Mouse (Mus musculus): ENCODE measurements around the gene Fbxl19. TPM values are rescaled to one million over a fixed set of nuclear protein-coding genes. Genes with fewer than 3 reads are reported as not detected.
A peak's percentile ranks its signal among the peaks of the same experiment; 100 is the strongest.
"Not testable (repeated sequence)": the region's sequence is repeated elsewhere in the genome, so short reads cannot be mapped to it uniquely, and the experiment has no call there.

The Fbxl19 gene
- polyA plus RNA-seq, 1 experiment from 2014 or later = 2.9 TPM

DNA sequence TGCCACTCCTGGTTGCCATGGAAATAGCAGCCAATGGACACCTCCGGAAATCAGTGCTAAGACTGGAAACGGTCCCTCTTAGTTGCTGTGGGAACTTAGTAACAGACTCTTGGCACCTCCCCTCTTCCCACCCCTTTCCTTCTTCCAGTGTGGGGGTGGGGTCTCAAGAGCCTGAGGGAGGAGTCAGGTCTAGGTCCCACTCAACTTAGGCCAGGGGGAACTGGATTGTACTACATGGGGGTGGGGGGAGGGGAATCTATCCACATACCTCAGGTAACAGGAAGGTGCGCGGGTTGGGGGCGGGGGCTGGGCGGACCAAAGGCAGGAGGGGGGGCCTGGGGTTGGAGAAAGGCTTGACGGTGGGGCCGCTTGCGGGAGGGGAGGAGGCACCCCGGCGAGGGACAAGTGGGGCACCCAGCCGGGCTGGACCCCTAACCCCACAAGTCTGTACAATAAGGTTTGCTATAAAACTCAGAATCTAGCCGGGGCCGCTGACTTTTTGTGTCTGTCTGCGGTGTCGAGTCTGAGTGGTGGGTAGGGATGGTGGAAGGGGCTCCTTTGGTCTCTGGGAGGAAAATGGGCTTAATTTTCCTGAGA lies 24.8 kb downstream of the Fbxl19 start:
- Histone ChIP-seq H3K27ac (replicated peaks) (peak overlapping the region; percentile 97), H3K9me3 (replicated peaks) (no peaks in the 10 kb centered on the region), H3K4me2 (peak overlapping the region; percentile 93), H3K4me1 (replicated peaks) (peaks cover 78% of the 10 kb centered on the region), H3K27me3 (no peaks in the 10 kb centered on the region), H3K36me3 (replicated peaks) (peaks cover 2% of the 10 kb centered on the region; the same call in 1 of the 2 replicates), H3K9ac (peak overlapping the region; percentile 79), H3K4me3 (replicated peaks) (peak overlapping the region; percentile 72)
- 1% methylated on average over 16 of the region's 16 CpGs for WGBS (ENCODE audit: insufficient replicate concordance)
- peak; percentile 5; the same call in 1 of the 2 replicates for ATAC-seq (ENCODE audit: insufficient read depth)

- no peaks in the 10 kb centered on the region for H3K27me3 ChIP-seq
- H3K9me3 ChIP-seq (replicated peaks) = no peaks in the 10 kb centered on the region
- no peaks in the 10 kb centered on the region; the same call in 1 of the 2 replicates for H3K36me3 ChIP-seq (replicated peaks)
- H3K27ac ChIP-seq (replicated peaks) = peak within 1 kb of the TSS; percentile 97
- H3K4me3 ChIP-seq (replicated peaks) = peak within 1 kb of the TSS; percentile 72
- peak; percentile 16 for ATAC-seq (ENCODE audit: insufficient read depth)
- peaks cover 84% of the 10 kb centered on the region for H3K4me1 ChIP-seq (replicated peaks)
- peak within 1 kb of the TSS; percentile 79 for H3K9ac ChIP-seq
- 0% methylated on average over 24 of the region's 24 CpGs for WGBS (ENCODE audit: insufficient replicate concordance)
- H3K4me2 ChIP-seq = peak within 1 kb of the TSS; percentile 93
Measured at GRCm38 (mm10) chr7:127769651-127770038, 25.3 kb downstream of the Fbxl19 start, which contains the start of gene Orai3. Gene Orai3, plus strand, starts transcription at chr7:127769815.

- peaks cover 86% of the 10 kb centered on the region for H3K4me1 ChIP-seq (replicated peaks)
Measured at GRCm38 (mm10) chr7:127770039-127770905, 25.9 kb downstream of the Fbxl19 start.

GRCm38 (mm10) chr7:127771262-127771661 lies 26.9 kb downstream of the Fbxl19 start:
- Histone ChIP-seq H3K4me1 (replicated peaks) (peaks cover 86% of the 10 kb centered on the region), H3K4me3 (replicated peaks) (0 out of 2 replicates have a peak overlapping the region, but pooled peaks have one; percentile 72), H3K4me2 (peak overlapping the region; percentile 93), H3K27me3 (no peaks in the 10 kb centered on the region), H3K9ac (no peak overlapping the region), H3K27ac (replicated peaks) (peak overlapping the region; percentile 97), H3K36me3 (replicated peaks) (no peaks in the 10 kb centered on the region; the same call in 1 of the 2 replicates), H3K9me3 (replicated peaks) (no peaks in the 10 kb centered on the region)
- ATAC-seq (ENCODE audit: insufficient read depth) = no peak
- 37% methylated on average over 5 of the region's 5 CpGs for WGBS (ENCODE audit: insufficient replicate concordance)

More at GRCm38 (mm10) chr7:127770039-127770905, 25.9 kb downstream of the Fbxl19 start:
- peak overlapping the region; percentile 72 for H3K4me3 ChIP-seq (replicated peaks)
- H3K27me3 ChIP-seq = no peaks in the 10 kb centered on the region
- no peak for ATAC-seq (ENCODE audit: insufficient read depth)
- H3K9me3 ChIP-seq (replicated peaks) = no peaks in the 10 kb centered on the region
- H3K4me2 ChIP-seq = peak overlapping the region; percentile 93
- peak overlapping the region; percentile 79 for H3K9ac ChIP-seq
- H3K36me3 ChIP-seq (replicated peaks) = no peaks in the 10 kb centered on the region; the same call in 1 of the 2 replicates
- WGBS (ENCODE audit: insufficient replicate concordance) = 1% methylated on average over 27 of the region's 27 CpGs
- peak overlapping the region; percentile 97 for H3K27ac ChIP-seq (replicated peaks)

- H3K36me3 ChIP-seq (replicated peaks) = no peaks in the 10 kb centered on the region; the same call in 1 of the 2 replicates
- WGBS (ENCODE audit: insufficient replicate concordance) = 38% methylated on average over 3 of the region's 3 CpGs
- H3K27ac ChIP-seq (replicated peaks) = no peak overlapping the region; the same call in 1 of the 2 replicates
- H3K4me2 ChIP-seq = no peak overlapping the region
- ATAC-seq (ENCODE audit: insufficient read depth) = no peak
- H3K4me3 ChIP-seq (replicated peaks) = no peak overlapping the region
- no peak overlapping the region for H3K9ac ChIP-seq
- peaks cover 79% of the 10 kb centered on the region for H3K4me1 ChIP-seq (replicated peaks)
- H3K27me3 ChIP-seq = no peaks in the 10 kb centered on the region
- no peaks in the 10 kb centered on the region for H3K9me3 ChIP-seq (replicated peaks)
Measured at GRCm38 (mm10) chr7:127772080-127772479, 27.7 kb downstream of the Fbxl19 start.

DNA sequence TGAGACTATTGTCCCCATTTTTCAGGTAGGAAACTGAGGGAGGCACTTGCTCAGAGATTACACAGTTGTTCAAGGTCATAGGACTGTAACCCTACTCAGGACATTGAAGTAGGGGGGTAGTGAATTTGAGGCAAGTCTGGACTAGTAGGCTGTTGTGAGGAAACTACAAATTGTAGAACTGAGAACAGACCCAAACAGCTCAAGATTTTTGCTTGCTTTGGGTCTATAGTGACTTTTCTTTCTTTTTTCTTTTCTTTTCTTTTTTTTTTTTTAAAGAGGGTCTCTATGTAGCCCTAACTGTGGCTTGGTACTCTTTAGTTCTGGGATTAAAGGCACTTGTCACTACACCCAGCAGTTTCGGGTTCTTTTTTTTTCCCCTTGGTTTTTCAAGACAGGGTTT lies 28.2 kb downstream of the Fbxl19 start:
- no peaks in the 10 kb centered on the region; the same call in 1 of the 2 replicates for H3K36me3 ChIP-seq (replicated peaks)
- no peak overlapping the region for H3K9ac ChIP-seq
- no peaks in the 10 kb centered on the region for H3K27me3 ChIP-seq
- H3K4me2 ChIP-seq = no peak overlapping the region
- H3K4me3 ChIP-seq (replicated peaks) = no peak overlapping the region
- H3K9me3 ChIP-seq (replicated peaks) = no peaks in the 10 kb centered on the region
- 78% methylated on average over 1 of the region's 1 CpGs for WGBS (ENCODE audit: insufficient replicate concordance)
- H3K27ac ChIP-seq (replicated peaks) = no peak overlapping the region; the same call in 1 of the 2 replicates
- H3K4me1 ChIP-seq (replicated peaks) = peaks cover 74% of the 10 kb centered on the region
- ATAC-seq (ENCODE audit: insufficient read depth) = no peak

DNA sequence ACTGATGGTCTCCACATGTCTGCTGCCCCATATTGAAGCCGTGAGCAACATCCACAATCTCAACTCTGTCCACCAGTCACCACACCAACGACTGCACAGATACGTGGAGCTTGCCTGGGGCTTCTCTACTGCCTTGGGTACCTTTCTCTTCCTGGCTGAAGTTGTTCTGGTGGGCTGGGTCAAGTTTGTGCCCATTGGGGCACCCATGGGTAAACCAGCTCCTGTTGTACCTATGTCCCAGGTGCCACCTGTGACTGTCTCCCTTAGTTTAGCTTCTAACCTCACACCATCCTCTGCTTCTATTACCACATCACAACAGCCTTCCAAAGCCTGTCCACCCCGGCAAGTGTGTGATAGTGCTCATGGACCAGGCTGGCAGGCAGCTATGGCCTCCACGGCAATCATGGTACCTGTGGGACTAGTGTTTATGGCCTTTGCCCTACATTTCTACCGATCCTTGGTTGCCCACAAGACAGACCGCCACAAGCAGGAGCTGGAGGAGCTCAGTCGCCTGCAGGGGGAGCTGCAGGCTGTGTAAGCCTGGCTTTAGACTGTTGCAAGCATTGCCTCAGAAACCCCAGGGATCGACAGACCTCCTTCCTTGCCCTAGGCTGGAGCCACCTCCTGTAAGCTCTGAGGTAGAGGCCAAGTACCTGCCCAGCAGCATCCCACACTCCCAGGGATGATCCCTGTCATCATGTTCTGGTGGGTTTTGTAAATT lies 29.5 kb downstream of the Fbxl19 start:
- H3K9me3 ChIP-seq (replicated peaks) = no peaks in the 10 kb centered on the region
- no peak overlapping the region for H3K27ac ChIP-seq (replicated peaks)
- no peak for ATAC-seq (ENCODE audit: insufficient read depth)
- no peak overlapping the region for H3K9ac ChIP-seq
- no peak overlapping the region for H3K4me3 ChIP-seq (replicated peaks)
- no peaks in the 10 kb centered on the region for H3K27me3 ChIP-seq
- peaks cover 73% of the 10 kb centered on the region for H3K4me1 ChIP-seq (replicated peaks)
- no peak overlapping the region for H3K4me2 ChIP-seq
- whole genome bisulfite sequencing (ENCODE audit: insufficient replicate concordance) = 35% methylated on average over 9 of the region's 9 CpGs
- peaks cover 6% of the 10 kb centered on the region for H3K36me3 ChIP-seq (replicated peaks)

DNA sequence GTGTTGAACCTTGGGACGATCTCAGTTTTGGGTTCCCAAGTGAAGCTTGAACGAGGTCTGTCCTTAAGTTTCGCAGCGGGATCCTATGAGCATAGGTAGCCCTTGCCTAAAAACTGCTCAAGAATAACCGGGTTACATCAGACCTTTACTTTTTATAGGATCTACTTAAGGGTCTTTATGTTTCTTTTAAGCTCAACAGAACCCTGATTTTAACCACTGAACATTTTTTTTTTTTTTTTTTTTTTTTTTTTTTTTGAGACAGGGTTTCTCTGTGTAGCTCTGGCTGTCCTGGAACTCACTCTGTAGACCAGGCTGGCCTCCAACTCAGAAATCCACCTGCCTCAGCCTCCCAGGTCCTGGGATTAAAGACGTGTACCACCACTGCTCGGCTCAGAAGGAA lies 31.5 kb downstream of the Fbxl19 start:
- not testable (repeated sequence) for ATAC-seq (ENCODE audit: insufficient read depth); H3K27me3 ChIP-seq; H3K9me3 ChIP-seq (replicated peaks)
- Histone ChIP-seq H3K27ac (replicated peaks) (peak overlapping the region; percentile 97), H3K4me2 (peak overlapping the region; percentile 91), H3K4me1 (replicated peaks) (peaks cover 59% of the 10 kb centered on the region), H3K36me3 (replicated peaks) (peaks cover 25% of the 10 kb centered on the region), H3K4me3 (replicated peaks) (peak overlapping the region; percentile 92), H3K9ac (peak overlapping the region; percentile 83)
- WGBS (ENCODE audit: insufficient replicate concordance) = 62% methylated on average over 7 of the region's 7 CpGs

- Histone ChIP-seq H3K27me3 (no peaks in the 10 kb centered on the region), H3K27ac (replicated peaks) (peak within 1 kb of the TSS; percentile 97), H3K9ac (peak within 1 kb of the TSS; percentile 83), H3K4me2 (peak within 1 kb of the TSS; percentile 91), H3K4me1 (replicated peaks) (peaks cover 53% of the 10 kb centered on the region), H3K9me3 (replicated peaks) (no peaks in the 10 kb centered on the region), H3K4me3 (replicated peaks) (peak within 1 kb of the TSS; percentile 92), H3K36me3 (replicated peaks) (peaks cover 31% of the 10 kb centered on the region)
- under 1% methylated on average over 23 of the region's 23 CpGs for WGBS (ENCODE audit: insufficient replicate concordance)
- peak; percentile 56 for ATAC-seq (ENCODE audit: insufficient read depth)
Measured at GRCm38 (mm10) chr7:127776426-127776825, 32.1 kb downstream of the Fbxl19 start, which contains the start of gene Setd1a. Gene Setd1a, plus strand, starts transcription at chr7:127776670.

DNA sequence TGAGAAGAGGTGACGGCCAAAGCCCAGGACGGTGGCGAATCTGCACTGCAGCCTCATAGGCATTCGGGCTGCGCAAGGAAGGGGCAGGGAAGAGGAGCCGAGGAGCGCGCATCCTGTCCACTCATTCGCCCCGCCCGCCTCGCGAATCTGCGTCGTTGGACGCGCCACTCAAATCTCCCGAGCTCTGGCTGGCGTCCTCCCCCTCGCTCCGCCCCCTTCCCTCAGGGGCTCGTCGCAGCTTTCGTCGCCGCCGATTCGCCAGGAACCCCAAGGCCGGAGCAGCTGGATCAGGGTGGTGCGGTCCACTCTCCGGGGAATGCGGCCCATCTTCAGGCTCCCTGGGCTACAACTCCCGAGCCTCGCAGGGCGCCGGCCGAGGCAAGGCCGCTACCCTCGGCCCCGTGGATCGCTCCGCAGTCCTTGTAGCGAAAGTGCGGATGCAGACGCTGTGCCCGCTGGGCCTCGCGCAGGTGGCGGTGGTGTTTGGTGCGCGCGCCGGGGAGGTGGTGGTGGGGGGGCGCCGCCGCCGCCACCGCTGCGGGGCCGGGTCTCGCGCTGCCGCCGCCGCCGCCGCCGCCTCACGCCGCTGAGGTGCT lies 32.6 kb downstream of the Fbxl19 start:
- Histone ChIP-seq H3K27ac (replicated peaks) (peak overlapping the region; percentile 97), H3K27me3 (no peaks in the 10 kb centered on the region), H3K4me3 (replicated peaks) (peak overlapping the region; percentile 92), H3K4me1 (replicated peaks) (peaks cover 48% of the 10 kb centered on the region), H3K4me2 (peak overlapping the region; percentile 91), H3K36me3 (replicated peaks) (peaks cover 37% of the 10 kb centered on the region), H3K9ac (peak overlapping the region; percentile 83), H3K9me3 (replicated peaks) (no peaks in the 10 kb centered on the region)
- ATAC-seq (ENCODE audit: insufficient read depth) = peak; percentile 91
- WGBS (ENCODE audit: insufficient replicate concordance) = 2% methylated on average over 70 of the region's 70 CpGs

Measured in liver, embryonic 15.5 days (tissue).